Mouse (Mus musculus) embryonic facial prominence, embryonic 14.5 days (tissue): Measurements from ENCODE around the gene Endou. TPM values are rescaled to one million over a fixed set of nuclear protein-coding genes. Genes with fewer than 3 reads are reported as not detected.
A peak's percentile ranks its signal among the peaks of the same experiment; 100 is the strongest.

Experiments
- ATAC-seq: fragments of 200-750 bp; cut with Nextera tagmentation; 2 replicates; pipeline ENCODE4 v1.8.0; 2017; ENCODE audit warnings: low read depth, moderate number of reproducible peaks, moderate TSS enrichment
- DNase-seq: peaks from one replicate; pipeline ENCODE4 v3.0.0-alpha.2; 2015; ENCODE audit warnings: low spot score
- H3K27ac ChIP-seq: fragments of 300-500 bp; sonication (generic); replicated peaks from 2 replicates; pipeline ENCODE4 v1.5.1; 2014; ENCODE audit warnings: low read depth, mild to moderate bottlenecking, low read length, moderate library complexity
- H3K27me3 ChIP-seq: fragments of 300-500 bp; sonication (generic); replicated peaks from 2 replicates; pipeline ENCODE4 v1.6.1; 2014; ENCODE audit warnings: low read length; ENCODE audit not compliant: control insufficient read depth, insufficient read depth
- H3K36me3 ChIP-seq: fragments of 300-500 bp; sonication (generic); 2 replicates; pipeline ENCODE4 v1.6.1; 2014; ENCODE audit warnings: low read length, mixed read lengths; ENCODE audit not compliant: control insufficient read depth, insufficient read depth
- H3K4me1 ChIP-seq: fragments of 300-500 bp; sonication (generic); 2 replicates; pipeline ENCODE4 v1.6.1; 2014; ENCODE audit warnings: antibody characterized with exemption, low read length; ENCODE audit not compliant: control insufficient read depth, insufficient read depth
- H3K4me2 ChIP-seq: fragments of 300-500 bp; sonication (generic); 2 replicates; pipeline ENCODE4 v1.6.1; 2014; ENCODE audit warnings: low read depth, mild to moderate bottlenecking, low read length, moderate library complexity, mixed read lengths
- H3K4me3 ChIP-seq: fragments of 300-500 bp; sonication (generic); 2 replicates; pipeline ENCODE4 v1.5.1; 2014; ENCODE audit warnings: low read depth, mild to moderate bottlenecking, low read length
- H3K9ac ChIP-seq: fragments of 300-500 bp; sonication (generic); 2 replicates; pipeline ENCODE4 v1.6.1; 2014; ENCODE audit warnings: low read depth, mild to moderate bottlenecking, low read length, moderate library complexity, mixed read lengths
- H3K9me3 ChIP-seq: fragments of 300-500 bp; sonication (generic); 2 replicates; pipeline ENCODE4 v1.6.1; 2016; ENCODE audit warnings: low read length; ENCODE audit not compliant: control insufficient read depth
- WGBS: fragments of 180-500 bp; shearing (Covaris S2); extraction: QIAGEN DNeasy Blood & Tissue Kit; methylation state at CpG from one replicate; pipeline ENCODE4 v1.1.7; 2014; 5-methylcytosine and 5-hydroxymethylcytosine counted together
- polyA plus RNA-seq: library from polyadenylated mRNA; unstranded; fragments of >200 nt; fragmentation: Nextera tagmentation; extraction: Ambion mirVana; gene quantifications from 2 replicates; pipeline ENCODE4 v1.2.1, GENCODE M21; 2014

The Endou gene
- polyA plus RNA-seq, 1 experiment from 2014 or later = 4.1 TPM

GRCm38 (mm10) chr15:97768192-97768591 lies 37.1 kb upstream of the Endou start:
- Histone ChIP-seq H3K9ac (peak overlapping the region; percentile 64), H3K27ac (peak overlapping the region; percentile 46), H3K9me3 (no peaks in the 10 kb centered on the region), H3K36me3 (no peaks in the 10 kb centered on the region), H3K4me1 (peaks cover 33% of the 10 kb centered on the region), H3K4me2 (peak overlapping the region; percentile 82), H3K4me3 (peak overlapping the region; percentile 42), H3K27me3 (peaks cover 16% of the 10 kb centered on the region)
- ATAC-seq (peak; percentile 27; the same call in 1 of the 2 replicates), DNase-seq (no peak)
- under 1% methylated on average over 12 of the region's 18 CpGs for WGBS

GRCm38 (mm10) chr15:97767280-97768186 lies 36.4 kb upstream of the Endou start, which contains the start of gene Rapgef3:
Gene Rapgef3 (minus strand): TSS chr15:97767972.
- WGBS = under 1% methylated on average over 27 of the region's 44 CpGs
- H3K27me3 ChIP-seq = peaks cover 16% of the 10 kb centered on the region
- DNase-seq = peak; percentile 86
- no peaks in the 10 kb centered on the region for H3K9me3 ChIP-seq
- peak within 1 kb of the TSS; percentile 64 for H3K9ac ChIP-seq
- peak within 1 kb of the TSS; percentile 82 for H3K4me2 ChIP-seq
- peaks cover 26% of the 10 kb centered on the region for H3K4me1 ChIP-seq
- H3K27ac ChIP-seq = peak within 1 kb of the TSS; percentile 46
- peak; percentile 89 for ATAC-seq
- no peaks in the 10 kb centered on the region for H3K36me3 ChIP-seq
- H3K4me3 ChIP-seq = peak within 1 kb of the TSS; percentile 42

- Histone ChIP-seq H3K27ac (no peak overlapping the region), H3K9me3 (no peaks in the 10 kb centered on the region), H3K36me3 (no peaks in the 10 kb centered on the region), H3K4me2 (peak overlapping the region; percentile 82), H3K4me1 (peaks cover 23% of the 10 kb centered on the region), H3K27me3 (peaks cover 16% of the 10 kb centered on the region), H3K4me3 (peak overlapping the region; percentile 42), H3K9ac (peak overlapping the region; percentile 64)
- 5% methylated on average over 16 of the region's 23 CpGs for WGBS
- DNase-seq (no peak), ATAC-seq (peak; percentile 1; the same call in 1 of the 2 replicates)
Observed at GRCm38 (mm10) chr15:97766594-97767279, 35.6 kb upstream of the Endou start.

- no peak overlapping the region for H3K27ac ChIP-seq
- peaks cover 16% of the 10 kb centered on the region for H3K27me3 ChIP-seq
- H3K4me1 ChIP-seq = peaks cover 23% of the 10 kb centered on the region
Observed at GRCm38 (mm10) chr15:97766194-97766593, 35.1 kb upstream of the Endou start.

GRCm38 (mm10) chr15:97765090-97765794 lies 34.1 kb upstream of the Endou start:
- ATAC-seq (no peak), DNase-seq (no peak)
- H3K27ac ChIP-seq = no peak overlapping the region
- H3K36me3 ChIP-seq = no peaks in the 10 kb centered on the region
- H3K27me3 ChIP-seq = peaks cover 16% of the 10 kb centered on the region
- H3K9me3 ChIP-seq = no peaks in the 10 kb centered on the region
- peak overlapping the region; percentile 1; the same call in 1 of the 2 replicates for H3K4me3 ChIP-seq
- H3K4me2 ChIP-seq = peak overlapping the region; percentile 82
- peaks cover 23% of the 10 kb centered on the region for H3K4me1 ChIP-seq
- WGBS = 40% methylated on average over 13 of the region's 13 CpGs
- no peak overlapping the region for H3K9ac ChIP-seq

More at GRCm38 (mm10) chr15:97766194-97766593, 35.1 kb upstream of the Endou start:
- no peaks in the 10 kb centered on the region for H3K36me3 ChIP-seq
- no peak for DNase-seq
- no peaks in the 10 kb centered on the region for H3K9me3 ChIP-seq
- 0 out of 2 replicates have a peak overlapping the region, but pooled peaks have one; percentile 64 for H3K9ac ChIP-seq
- peak overlapping the region; percentile 42 for H3K4me3 ChIP-seq
- 24% methylated on average over 8 of the region's 8 CpGs for WGBS
- no peak for ATAC-seq
- H3K4me2 ChIP-seq = peak overlapping the region; percentile 82

- Histone ChIP-seq H3K9ac (no peak overlapping the region), H3K4me2 (no peak overlapping the region), H3K4me3 (no peak overlapping the region), H3K9me3 (no peaks in the 10 kb centered on the region), H3K4me1 (peaks cover 23% of the 10 kb centered on the region), H3K36me3 (no peaks in the 10 kb centered on the region), H3K27ac (no peak overlapping the region), H3K27me3 (peaks cover 16% of the 10 kb centered on the region)
- DNase-seq (no peak), ATAC-seq (no peak)
- 57% methylated on average over 2 of the region's 2 CpGs for WGBS
Observed at GRCm38 (mm10) chr15:97764532-97764931, 33.4 kb upstream of the Endou start.

- H3K9ac ChIP-seq = no peak overlapping the region
- 43% methylated on average over 9 of the region's 9 CpGs for WGBS
- DNase-seq (no peak), ATAC-seq (no peak)
- H3K36me3 ChIP-seq = peaks cover 7% of the 10 kb centered on the region; the same call in 1 of the 2 replicates
- peaks cover 23% of the 10 kb centered on the region for H3K4me1 ChIP-seq
- no peak overlapping the region for H3K4me3 ChIP-seq
- H3K27ac ChIP-seq = no peak overlapping the region
- H3K4me2 ChIP-seq = no peak overlapping the region
- H3K9me3 ChIP-seq = no peaks in the 10 kb centered on the region
- H3K27me3 ChIP-seq = peaks cover 16% of the 10 kb centered on the region
Observed at GRCm38 (mm10) chr15:97763256-97764049, 32.3 kb upstream of the Endou start.
